Mouse (Mus musculus) embryonic fibroblast, embryonic 13.5 days (primary cell): ENCODE data around the gene Wdr95. TPM values are rescaled to one million over a fixed set of nuclear protein-coding genes. Genes with fewer than 3 reads are reported as not detected.
"Not testable (repeated sequence)": the region's sequence is repeated elsewhere in the genome, so short reads cannot be mapped to it uniquely, and the experiment has no call there.

ENCODE experiments used
- H3K27ac ChIP-seq: 2 replicates; pipeline ENCODE4 v1.5.1; 2012; ENCODE audit warnings: low read length, control low read depth, inconsistent platforms; ENCODE audit not compliant: insufficient read depth
- H3K4me1 ChIP-seq: 2 replicates; pipeline ENCODE4 v1.6.1; 2011; ENCODE audit warnings: low read length; ENCODE audit not compliant: control insufficient read depth, insufficient read depth
- H3K4me3 ChIP-seq: 2 replicates; pipeline ENCODE4 v1.5.1; 2011; ENCODE audit warnings: mild to moderate bottlenecking, control low read depth, low read length; ENCODE audit not compliant: insufficient read depth
- CTCF ChIP-seq: IDR thresholded peaks from 2 replicates; pipeline ENCODE4 v1.5.1; 2011; ENCODE audit warnings: mild to moderate bottlenecking, control low read depth, low read length, moderate library complexity, borderline replicate concordance; ENCODE audit not compliant: insufficient read depth
- POLR2A ChIP-seq: IDR thresholded peaks from 2 replicates; pipeline ENCODE4 v1.6.1; 2011; ENCODE audit warnings: low read depth, mild to moderate bottlenecking, control low read depth, low read length, moderate library complexity
- polyA plus RNA-seq: library from polyadenylated mRNA; stranded (reverse); fragments of >200 nt; gene quantifications from 2 replicates; pipeline ENCODE4 v1.2.4, GENCODE M21; 2011; ENCODE audit warnings: low read depth; ENCODE audit not compliant: missing spikeins, insufficient read length

Wdr95 gene
- polyA plus RNA-seq, 1 experiment, result not detected

DNA sequence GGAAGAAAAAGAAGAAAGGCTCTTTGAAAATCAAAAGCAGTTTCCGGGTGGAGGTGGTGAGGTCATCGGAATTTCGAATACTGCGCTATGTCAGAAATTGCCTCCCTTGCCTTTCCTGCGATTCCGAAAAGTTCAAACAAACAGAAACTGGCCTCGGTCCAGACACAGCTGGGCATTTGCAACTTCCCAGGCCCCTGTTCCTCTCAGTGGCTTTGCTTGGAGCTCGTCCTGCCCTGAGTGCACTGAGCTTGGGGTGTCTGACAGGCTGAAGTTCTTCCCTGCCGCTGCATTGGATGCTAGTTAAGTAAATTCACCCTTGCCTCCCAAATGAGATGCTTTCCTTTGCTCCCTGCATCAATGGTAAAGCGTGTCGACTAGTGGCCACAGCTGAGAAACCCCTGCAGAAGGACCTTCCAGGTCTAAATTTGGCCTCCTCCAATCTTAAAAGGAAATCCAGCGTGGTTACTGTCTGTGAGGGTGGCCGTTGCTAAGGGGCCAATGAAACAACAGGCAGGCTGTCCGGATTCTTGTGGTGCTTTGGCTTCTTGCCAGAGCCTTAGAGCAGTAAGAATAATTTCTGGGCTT is 14.3 kb upstream of the Wdr95 start:
- TF ChIP-seq POLR2A (no peak), CTCF (no peak)
- peak overlapping the region; percentile 47 for H3K27ac ChIP-seq
- peaks cover 7% of the 10 kb centered on the region; the same call in 1 of the 2 replicates for H3K4me1 ChIP-seq
- no peak overlapping the region for H3K4me3 ChIP-seq

DNA sequence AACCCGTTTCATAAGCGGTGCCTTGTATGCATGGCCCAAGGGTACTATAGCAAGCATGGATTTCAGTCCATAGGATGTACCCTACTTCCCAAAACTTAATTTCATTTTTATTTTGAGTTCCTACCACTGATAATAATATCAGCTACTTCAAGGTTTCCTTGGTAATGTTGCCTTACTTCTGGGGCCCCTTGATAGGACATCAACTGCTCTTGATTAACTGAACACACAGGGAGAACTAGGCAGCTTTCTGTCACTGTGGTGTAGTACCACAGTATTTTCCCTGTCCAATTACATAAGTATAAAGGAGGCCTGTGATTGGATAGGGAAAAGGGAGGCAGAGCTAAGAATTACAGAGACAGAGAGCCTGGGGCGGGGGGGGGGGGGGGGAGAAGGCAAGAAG is 13.6 kb upstream of the Wdr95 start:
- peaks cover 7% of the 10 kb centered on the region; the same call in 1 of the 2 replicates for H3K4me1 ChIP-seq
- H3K27ac ChIP-seq, result no peak overlapping the region
- no peak for TF ChIP-seq POLR2A
- no peak for TF ChIP-seq CTCF
- H3K4me3 ChIP-seq, result no peak overlapping the region

DNA sequence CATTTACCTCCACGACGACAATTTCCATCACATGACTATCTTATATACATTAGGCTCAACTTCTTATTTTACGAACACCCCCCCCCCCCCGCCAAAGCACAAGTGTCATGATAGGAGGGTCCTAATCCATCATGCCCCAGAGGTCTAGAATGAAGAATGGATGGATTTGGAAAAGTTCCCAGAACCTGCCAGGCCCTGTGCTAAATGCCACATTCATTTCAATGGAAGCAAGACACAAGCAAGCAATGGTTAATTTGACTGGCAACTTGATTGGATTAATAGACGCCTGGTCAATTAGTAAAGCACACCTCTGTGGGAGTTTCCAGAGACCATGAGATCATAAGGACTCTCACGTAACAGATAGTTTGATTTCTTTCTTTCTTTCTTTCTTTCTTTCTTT is 11.4 kb upstream of the Wdr95 start:
- H3K4me3 ChIP-seq, result no peak overlapping the region
- TF ChIP-seq POLR2A (no peak), CTCF (no peak)
- H3K4me1 ChIP-seq, result peaks cover 7% of the 10 kb centered on the region; the same call in 1 of the 2 replicates
- H3K27ac ChIP-seq, result no peak overlapping the region

DNA sequence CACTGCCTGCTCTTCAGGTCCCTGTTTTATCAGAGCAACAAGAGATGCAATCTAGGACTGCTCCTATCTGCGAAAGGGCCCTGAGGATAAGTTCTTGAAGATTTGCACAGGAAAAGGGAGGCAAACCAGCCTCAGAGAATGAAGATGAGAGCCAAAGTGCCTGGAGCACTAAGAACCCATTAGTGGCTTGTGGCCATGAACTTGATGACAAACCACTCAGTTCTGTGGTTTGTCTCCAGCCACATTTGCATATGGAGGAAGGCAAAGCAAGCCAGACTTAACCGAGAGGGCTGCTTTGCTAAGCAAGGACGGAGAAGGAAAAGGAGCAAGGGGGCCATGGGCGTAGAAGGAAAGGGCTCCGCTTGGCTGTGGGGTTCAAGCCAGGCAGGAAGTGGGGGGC is 7.7 kb upstream of the Wdr95 start:
- no peak overlapping the region for H3K4me3 ChIP-seq
- no peaks in the 10 kb centered on the region for H3K4me1 ChIP-seq
- no peak overlapping the region for H3K27ac ChIP-seq
- TF ChIP-seq CTCF (no peak), POLR2A (no peak)

DNA sequence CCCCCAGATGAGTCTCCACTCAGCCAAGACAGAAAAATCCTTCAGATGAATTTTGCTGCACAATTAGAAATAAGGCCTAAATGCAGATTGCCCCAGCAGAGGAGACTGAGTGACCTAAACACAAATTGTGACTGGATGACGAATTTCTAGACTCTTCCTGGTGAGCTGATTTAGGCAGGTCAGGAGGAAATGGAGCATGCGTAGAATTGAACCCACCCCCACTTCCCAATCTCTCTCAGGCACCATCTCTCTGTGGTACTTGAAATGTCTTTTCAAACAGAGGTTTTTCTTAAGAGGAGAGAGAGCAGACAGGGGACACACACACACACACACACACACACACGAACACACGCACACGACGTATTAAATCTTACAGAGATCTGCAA is 4.6 kb upstream of the Wdr95 start:
- TF ChIP-seq CTCF (no peak), POLR2A (no peak)
- Histone ChIP-seq H3K4me1 (peaks cover 7% of the 10 kb centered on the region; the same call in 1 of the 2 replicates), H3K4me3 (no peak overlapping the region), H3K27ac (peak overlapping the region; percentile 9; the same call in 1 of the 2 replicates)

DNA sequence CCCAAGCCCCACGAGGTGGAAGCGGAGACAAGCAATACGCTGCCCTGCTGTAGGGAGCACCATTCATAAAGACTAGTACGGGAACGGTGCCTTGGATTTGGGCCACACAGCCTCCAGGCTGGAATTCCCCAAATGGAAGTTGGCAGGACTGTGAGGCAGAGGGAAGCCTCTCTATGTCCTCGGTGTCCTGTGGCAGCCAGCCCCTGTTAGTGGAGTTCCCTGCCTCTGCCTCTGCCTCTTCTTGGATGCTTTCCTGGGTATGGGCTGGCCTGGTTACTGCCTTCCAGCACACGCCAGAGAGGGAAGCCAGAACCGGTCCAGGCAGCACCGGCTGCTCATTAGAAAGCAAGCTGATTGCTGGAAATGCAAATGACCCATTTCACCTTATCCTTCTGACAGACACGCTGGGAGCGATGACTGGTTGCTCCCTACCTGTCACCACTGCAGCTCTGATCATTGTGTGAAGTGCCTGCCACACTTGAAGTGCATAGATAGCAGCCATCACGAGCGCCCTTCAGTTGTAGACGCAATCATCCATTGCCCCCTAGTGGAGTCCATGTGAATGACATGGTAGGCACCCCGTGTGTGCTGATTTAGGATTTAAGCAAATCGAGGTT is 4.1 kb upstream of the Wdr95 start:
- H3K27ac ChIP-seq, result peak overlapping the region; percentile 9
- no peak overlapping the region for H3K4me3 ChIP-seq

DNA sequence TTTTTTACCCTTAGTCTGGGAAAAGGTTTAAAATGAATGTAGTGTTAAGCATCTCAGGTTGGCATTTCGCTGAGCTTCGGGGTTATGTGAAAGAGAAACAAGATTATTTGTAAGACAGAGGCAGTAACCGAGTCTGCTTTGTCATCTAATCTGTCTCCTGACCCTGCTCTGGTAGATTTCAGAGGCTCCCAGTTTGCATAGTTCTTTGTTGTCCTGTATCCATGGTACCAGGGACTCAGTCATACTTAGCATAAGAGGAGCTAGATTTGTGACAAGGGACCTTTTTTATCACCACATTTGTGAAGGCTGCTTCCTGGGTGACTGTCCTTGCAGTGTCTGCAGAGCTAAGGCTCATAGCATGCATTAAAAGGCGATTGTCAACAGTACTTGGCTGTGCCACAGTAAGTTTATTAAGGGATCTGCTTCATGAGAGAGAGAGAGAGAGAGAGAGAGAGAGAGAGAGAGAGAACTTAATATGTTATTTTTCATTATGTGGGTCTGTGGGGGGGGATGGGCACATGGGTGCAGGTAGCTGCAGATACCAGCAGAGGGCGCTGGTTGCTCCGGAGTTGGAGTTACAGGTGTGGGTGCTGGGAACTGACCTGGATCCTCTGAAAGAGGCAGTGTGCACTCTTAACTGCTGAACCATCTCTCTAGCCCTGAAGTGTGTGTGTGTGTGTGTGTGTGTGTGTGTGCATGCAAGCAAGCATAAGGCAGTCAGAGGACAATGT is 3.3 kb upstream of the Wdr95 start:
- Histone ChIP-seq H3K4me1 (peaks cover 7% of the 10 kb centered on the region; the same call in 1 of the 2 replicates), H3K27ac (no peak overlapping the region), H3K4me3 (no peak overlapping the region)
- TF ChIP-seq POLR2A (no peak), CTCF (peak; percentile 41; the same call in 1 of the 2 replicates)

More for the DNA sequence above, 4.1 kb upstream of the Wdr95 start:
- TF ChIP-seq POLR2A, result no peak
- TF ChIP-seq CTCF, result peak; percentile 81; the same call in 1 of the 2 replicates
- peaks cover 7% of the 10 kb centered on the region; the same call in 1 of the 2 replicates for H3K4me1 ChIP-seq

DNA sequence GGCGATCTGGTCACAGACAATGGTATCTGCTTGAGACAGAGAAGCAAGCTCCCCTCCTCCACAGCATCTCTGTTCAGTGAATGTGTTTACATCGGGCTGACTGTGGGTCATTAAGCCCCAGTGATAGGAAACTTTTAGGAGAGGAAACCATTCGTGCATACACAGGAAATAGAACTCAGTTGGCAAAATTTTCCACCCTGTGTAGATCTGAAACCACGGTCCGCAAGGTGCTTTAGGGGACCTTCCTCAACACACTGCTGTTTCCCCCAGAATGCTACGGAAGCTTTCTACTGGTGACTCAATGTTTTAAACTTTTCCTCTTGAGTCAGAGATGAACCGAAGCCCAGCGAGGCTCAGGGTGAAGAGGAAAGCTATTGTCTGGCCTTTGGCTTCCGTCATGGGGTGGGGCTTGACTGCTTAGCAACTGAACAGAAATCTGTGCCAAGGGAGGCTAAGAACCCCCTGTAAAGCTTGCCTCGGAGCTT is 2.0 kb upstream of the Wdr95 start:
- H3K27ac ChIP-seq, result peak overlapping the region; percentile 7; the same call in 1 of the 2 replicates
- TF ChIP-seq POLR2A (no peak), CTCF (no peak)

DNA sequence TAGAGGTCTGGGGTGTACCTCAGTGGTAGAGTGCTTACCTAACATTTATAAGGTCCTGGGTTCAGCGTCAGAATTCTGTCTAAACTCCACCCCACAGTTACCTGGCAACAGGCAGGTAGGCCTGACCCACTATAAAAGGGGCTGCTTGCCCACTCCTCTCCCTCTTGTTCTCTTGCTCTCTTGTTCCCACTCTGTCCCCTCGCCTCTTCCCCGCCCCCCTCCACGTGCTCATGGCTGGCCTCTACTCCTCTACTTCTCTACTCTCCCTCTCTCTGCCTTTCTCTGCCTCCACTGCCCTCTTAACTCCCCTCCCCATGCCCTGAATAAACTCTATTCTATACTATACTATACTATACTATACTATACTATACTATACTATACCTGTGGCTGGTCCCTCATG is 1.2 kb upstream of the Wdr95 start:
- H3K27ac ChIP-seq, H3K4me1 ChIP-seq, H3K4me3 ChIP-seq: not testable (repeated sequence)

More for the DNA sequence above, 2.0 kb upstream of the Wdr95 start:
- H3K4me1 ChIP-seq, result peaks cover 7% of the 10 kb centered on the region; the same call in 1 of the 2 replicates
- H3K4me3 ChIP-seq, result no peak overlapping the region

DNA sequence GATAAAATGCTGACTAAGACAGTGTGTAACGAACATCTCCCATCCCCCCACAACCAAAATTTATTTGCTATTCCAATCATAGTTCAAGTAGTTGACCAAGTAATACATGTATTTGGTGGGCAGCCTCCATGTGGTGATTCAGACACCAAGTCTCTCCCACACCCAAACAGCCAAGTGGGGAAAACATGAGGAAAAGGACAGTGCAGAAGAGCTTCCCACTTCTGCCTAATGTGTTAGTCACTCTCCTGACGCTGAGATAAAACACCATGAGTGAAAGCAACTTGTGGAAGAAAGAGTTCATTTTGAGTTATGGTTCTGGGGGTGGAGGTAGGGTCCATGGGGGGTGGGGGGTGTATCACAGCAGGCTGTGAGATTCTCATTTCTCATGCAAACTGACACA is 5.4 kb downstream of the Wdr95 start:
- no peak overlapping the region for H3K27ac ChIP-seq
- TF ChIP-seq CTCF (no peak), POLR2A (no peak)
- peaks cover 5% of the 10 kb centered on the region; the same call in 1 of the 2 replicates for H3K4me1 ChIP-seq
- H3K4me3 ChIP-seq, result no peak overlapping the region
